Mouse (Mus musculus) ES-Bruce4 (cell line): Measurements from ENCODE around the gene Hist1h1d.

Experiments
- CTCF ChIP-seq: IDR thresholded peaks from one replicate; pipeline ENCODE4 v1.8.1; 2011; ENCODE audit warnings: low read depth, low read length
- EP300 ChIP-seq: IDR thresholded peaks from 2 replicates; pipeline ENCODE4 v1.6.1; 2011; ENCODE audit warnings: low read depth, low read length; ENCODE audit not compliant: insufficient read depth
- POLR2A ChIP-seq: IDR thresholded peaks from one replicate; pipeline ENCODE4 v1.8.1; 2011; ENCODE audit warnings: low read length; ENCODE audit not compliant: insufficient read depth

DNA sequence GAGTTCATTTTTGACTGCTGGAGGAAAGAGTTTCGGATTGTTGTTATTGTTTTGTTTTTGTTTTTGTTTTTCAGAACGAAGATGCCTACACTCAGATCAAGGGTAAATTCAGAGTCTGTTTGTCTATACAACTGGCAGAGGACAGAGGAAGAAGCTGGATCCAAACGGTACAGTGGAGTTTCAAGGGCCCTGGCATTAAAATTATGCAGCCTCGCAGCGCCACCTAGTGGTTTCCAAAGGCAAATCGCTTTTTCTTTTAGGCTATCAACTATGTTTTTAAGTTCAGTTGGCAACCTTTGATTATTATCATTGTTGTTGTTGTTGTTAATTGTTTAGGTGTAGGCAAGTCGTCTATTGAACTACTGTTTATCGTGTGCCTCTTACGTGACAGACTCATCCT is 44.9 kb downstream of the Hist1h1d start:
- TF ChIP-seq CTCF (peak; percentile 50), EP300 (no peak), POLR2A (no peak)
